Mouse (Mus musculus) erythroid progenitor cell, adult 5-6 weeks (primary cell): ENCODE measurements around the gene Olfr893. TPM values are rescaled to one million over a fixed set of nuclear protein-coding genes. Genes with fewer than 3 reads are reported as not detected.
"Not testable (repeated sequence)": the region's sequence is repeated elsewhere in the genome, so short reads cannot be mapped to it uniquely, and the experiment has no call there.

ENCODE experiments used
- ATAC-seq: replicated peaks from 2 replicates; pipeline ENCODE4 v1.8.0; 2016; ENCODE audit warnings: moderate number of reproducible peaks, mild to moderate bottlenecking, moderate TSS enrichment, inconsistent platforms; ENCODE audit not compliant: poor library complexity, low FRiP score, severe bottlenecking
- total RNA-seq, 2 experiments: library from RNA; stranded (forward) in 1 of 2; stranded (reverse) in 1 of 2; fragments of 150-400 nt in 1 of 2; fragments of 186-747, 209-891 nt in 1 of 2; gene quantifications; 2 replicates each; pipeline versions ENCODE4 v1.2.3 to v1.2.4; 2015 to 2017; ENCODE audit warnings: low replicate concordance in 2 of 2

Gene Olfr893
- not detected in 2 replicates for total RNA-seq (2015; ENCODE audit: low replicate concordance)
- total RNA-seq (2017; ENCODE audit: low replicate concordance), result not detected in 2 replicates

GRCm38 (mm10) chr9:38208065-38208464 lies at the start of gene Olfr893:
Olfr893 (plus strand) TSS chr9:38208365.
- no peak for ATAC-seq

DNA sequence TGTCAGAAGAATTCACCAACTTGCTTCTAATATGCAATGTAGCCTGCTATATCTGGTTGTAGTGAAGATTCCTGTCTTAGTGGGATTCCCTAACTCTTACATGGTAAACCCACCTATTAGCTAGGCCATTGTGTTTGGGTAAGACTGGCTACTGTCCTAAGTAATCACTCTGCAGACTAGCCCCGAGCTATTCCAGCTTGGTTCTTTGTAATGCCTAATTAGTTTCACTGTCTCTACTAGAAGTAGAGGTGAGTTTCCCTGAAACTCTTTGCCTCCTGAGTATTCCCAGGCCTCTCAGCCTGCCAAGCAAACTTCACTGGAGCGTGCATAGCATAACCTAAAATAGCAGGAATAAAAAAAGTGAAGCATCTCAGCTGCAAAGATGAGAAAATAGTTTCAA lies 39.8 kb upstream of the Olfr893 start:
- not testable (repeated sequence) for ATAC-seq

DNA sequence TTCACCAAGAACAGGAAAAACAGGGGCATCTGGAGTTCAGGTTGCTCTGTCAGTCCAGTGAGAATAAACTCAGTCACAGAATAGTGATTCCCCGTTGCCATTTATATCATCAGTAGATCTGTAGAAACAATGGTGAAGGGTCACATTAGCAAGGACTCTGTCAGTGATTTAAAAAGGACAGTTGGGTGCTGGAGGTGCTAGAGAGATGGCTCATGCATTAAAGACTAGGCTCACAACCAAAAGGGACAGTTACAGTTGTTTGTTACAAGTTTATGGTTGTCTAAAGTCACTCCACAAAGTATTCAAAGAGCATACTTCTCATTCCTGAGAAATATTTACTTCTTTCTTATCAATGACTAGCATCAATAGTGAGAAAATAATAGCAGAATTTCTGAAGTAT lies 27.4 kb upstream of the Olfr893 start, which contains the start of gene Olfr891:
TSS of gene Olfr891 (minus strand) at position 101 of the 400 bp plus-strand sequence.
- no peak for ATAC-seq

GRCm38 (mm10) chr9:38217755-38218154 lies 9.6 kb downstream of the Olfr893 start, which contains the start of gene Olfr894:
Olfr894 (plus strand) TSS chr9:38218055.
- no peak for ATAC-seq

- ATAC-seq, result no peak
Observed at GRCm38 (mm10) chr9:38252474-38252873, 44.3 kb downstream of the Olfr893 start, which contains the start of gene Olfr143. Olfr143 (plus strand) TSS chr9:38252774.

Other genes starting within 250 kb of the Olfr893 start
- gene Olfr881, start 216.5 kb upstream of the Olfr893 start, total RNA-seq (2015; ENCODE audit: low replicate concordance), result not detected in 2 replicates
- gene Olfr881, start 216.5 kb upstream of the Olfr893 start, total RNA-seq (2017; ENCODE audit: low replicate concordance), result not detected in 2 replicates
- not detected in 2 replicates for gene Olfr883, start 182.6 kb upstream of the Olfr893 start, total RNA-seq (2015; ENCODE audit: low replicate concordance)
- gene Olfr883, start 182.6 kb upstream of the Olfr893 start, total RNA-seq (2017; ENCODE audit: low replicate concordance), result not detected in 2 replicates
- gene Olfr884, start 161.8 kb upstream of the Olfr893 start, total RNA-seq (2015; ENCODE audit: low replicate concordance), result not detected in 2 replicates
- gene Olfr884, start 161.8 kb upstream of the Olfr893 start, total RNA-seq (2017; ENCODE audit: low replicate concordance), result not detected in 2 replicates
- not detected in 2 replicates for gene Olfr885, start 147.0 kb upstream of the Olfr893 start, total RNA-seq (2015; ENCODE audit: low replicate concordance)
- gene Olfr885, start 147.0 kb upstream of the Olfr893 start, total RNA-seq (2017; ENCODE audit: low replicate concordance), result not detected in 2 replicates
- not detected in 2 replicates for gene Olfr887, start 124.3 kb upstream of the Olfr893 start, total RNA-seq (2015; ENCODE audit: low replicate concordance)
- not detected in 2 replicates for gene Olfr887, start 124.3 kb upstream of the Olfr893 start, total RNA-seq (2017; ENCODE audit: low replicate concordance)
- not detected in 2 replicates for gene Olfr888, start 100.2 kb upstream of the Olfr893 start, total RNA-seq (2015; ENCODE audit: low replicate concordance)
- gene Olfr888, start 100.2 kb upstream of the Olfr893 start, total RNA-seq (2017; ENCODE audit: low replicate concordance), result not detected in 2 replicates
- gene Olfr889, start 93.2 kb upstream of the Olfr893 start, total RNA-seq (2015; ENCODE audit: low replicate concordance), result not detected in 2 replicates
- gene Olfr889, start 93.2 kb upstream of the Olfr893 start, total RNA-seq (2017; ENCODE audit: low replicate concordance), result not detected in 2 replicates
- gene Olfr890, start 65.8 kb upstream of the Olfr893 start, total RNA-seq (2015; ENCODE audit: low replicate concordance), result not detected in 2 replicates
- not detected in 2 replicates for gene Olfr890, start 65.8 kb upstream of the Olfr893 start, total RNA-seq (2017; ENCODE audit: low replicate concordance)
- gene Olfr891, start 27.5 kb upstream of the Olfr893 start, total RNA-seq (2015; ENCODE audit: low replicate concordance), result not detected in 2 replicates
- gene Olfr891, start 27.5 kb upstream of the Olfr893 start, total RNA-seq (2017; ENCODE audit: low replicate concordance), result not detected in 2 replicates
- not detected in 2 replicates for gene Olfr894, start 9.7 kb downstream of the Olfr893 start, total RNA-seq (2015; ENCODE audit: low replicate concordance)
- not detected in 2 replicates for gene Olfr894, start 9.7 kb downstream of the Olfr893 start, total RNA-seq (2017; ENCODE audit: low replicate concordance)
- not detected in 2 replicates for gene Olfr143, start 44.4 kb downstream of the Olfr893 start, total RNA-seq (2015; ENCODE audit: low replicate concordance)
- not detected in 2 replicates for gene Olfr143, start 44.4 kb downstream of the Olfr893 start, total RNA-seq (2017; ENCODE audit: low replicate concordance)
- not detected in 2 replicates for gene Olfr895, start 59.5 kb downstream of the Olfr893 start, total RNA-seq (2015; ENCODE audit: low replicate concordance)
- gene Olfr895, start 59.5 kb downstream of the Olfr893 start, total RNA-seq (2017; ENCODE audit: low replicate concordance), result not detected in 2 replicates
- not detected in 2 replicates for gene Olfr896-ps1, start 82.7 kb downstream of the Olfr893 start, total RNA-seq (2015; ENCODE audit: low replicate concordance)
- not detected in 2 replicates for gene Olfr896-ps1, start 82.7 kb downstream of the Olfr893 start, total RNA-seq (2017; ENCODE audit: low replicate concordance)
- gene Olfr25, start 120.7 kb downstream of the Olfr893 start, total RNA-seq (2015; ENCODE audit: low replicate concordance), result not detected in 2 replicates
- gene Olfr25, start 120.7 kb downstream of the Olfr893 start, total RNA-seq (2017; ENCODE audit: low replicate concordance), result 0.39 TPM in 1 of 2 replicates, not detected in the other
- not detected in 2 replicates for gene Olfr898, start 140.0 kb downstream of the Olfr893 start, total RNA-seq (2015; ENCODE audit: low replicate concordance)
- not detected in 2 replicates for gene Olfr898, start 140.0 kb downstream of the Olfr893 start, total RNA-seq (2017; ENCODE audit: low replicate concordance)
- gene Olfr250, start 158.5 kb downstream of the Olfr893 start, total RNA-seq (2015; ENCODE audit: low replicate concordance), result not detected in 2 replicates
- gene Olfr250, start 158.5 kb downstream of the Olfr893 start, total RNA-seq (2017; ENCODE audit: low replicate concordance), result not detected in 2 replicates
- gene Olfr251, start 168.7 kb downstream of the Olfr893 start, total RNA-seq (2015; ENCODE audit: low replicate concordance), result not detected in 2 replicates
- gene Olfr251, start 168.7 kb downstream of the Olfr893 start, total RNA-seq (2017; ENCODE audit: low replicate concordance), result not detected in 2 replicates
- gene Olfr147, start 193.3 kb downstream of the Olfr893 start, total RNA-seq (2015; ENCODE audit: low replicate concordance), result not detected in 2 replicates
- not detected in 2 replicates for gene Olfr147, start 193.3 kb downstream of the Olfr893 start, total RNA-seq (2017; ENCODE audit: low replicate concordance)
- not detected in 2 replicates for gene Olfr901, start 221.1 kb downstream of the Olfr893 start, total RNA-seq (2015; ENCODE audit: low replicate concordance)
- not detected in 2 replicates for gene Olfr901, start 221.1 kb downstream of the Olfr893 start, total RNA-seq (2017; ENCODE audit: low replicate concordance)
- gene Olfr902, start 239.3 kb downstream of the Olfr893 start, total RNA-seq (2015; ENCODE audit: low replicate concordance), result not detected in 2 replicates
- gene Olfr902, start 239.3 kb downstream of the Olfr893 start, total RNA-seq (2017; ENCODE audit: low replicate concordance), result not detected in 2 replicates